Mouse (Mus musculus) CD4-positive helper T cell, adult 2 months (primary cell): ENCODE measurements at regions not wholly inside any gene's neighbourhood (a gene's known extent, or its start where the extent isn't known, plus 50 kb on each side); places are given as distances from the start of the nearest gene placed in this dataset.
A peak's percentile ranks its signal among the peaks of the same experiment; 100 is the strongest.

Experiments used
- DNase-seq: peaks from one replicate; pipeline ENCODE4 v3.0.0-alpha.2; 2012; ENCODE audit warnings: low read depth, missing footprints, low spot score

DNA sequence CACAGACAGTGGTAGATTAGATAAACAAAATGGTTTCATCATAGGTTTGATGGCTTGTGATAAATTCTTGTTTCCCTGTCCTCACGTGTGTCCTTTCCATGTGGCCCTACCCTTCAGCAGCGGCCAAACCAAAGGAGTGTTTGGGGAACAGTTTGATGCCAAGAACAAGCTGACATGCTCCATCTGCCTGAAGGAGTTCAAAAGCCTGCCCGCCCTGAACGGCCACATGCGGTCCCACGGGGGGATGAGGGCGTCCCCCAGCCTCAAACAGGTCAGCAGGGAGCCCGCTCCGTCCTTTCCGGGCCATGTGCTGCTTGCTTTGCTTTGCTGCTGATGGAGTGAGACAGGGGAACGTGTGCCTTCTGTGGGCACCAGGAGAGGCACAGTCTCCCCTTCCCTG, 51.0 kb upstream of the Mrps10 start:
- DNase-seq, result no peak

DNA sequence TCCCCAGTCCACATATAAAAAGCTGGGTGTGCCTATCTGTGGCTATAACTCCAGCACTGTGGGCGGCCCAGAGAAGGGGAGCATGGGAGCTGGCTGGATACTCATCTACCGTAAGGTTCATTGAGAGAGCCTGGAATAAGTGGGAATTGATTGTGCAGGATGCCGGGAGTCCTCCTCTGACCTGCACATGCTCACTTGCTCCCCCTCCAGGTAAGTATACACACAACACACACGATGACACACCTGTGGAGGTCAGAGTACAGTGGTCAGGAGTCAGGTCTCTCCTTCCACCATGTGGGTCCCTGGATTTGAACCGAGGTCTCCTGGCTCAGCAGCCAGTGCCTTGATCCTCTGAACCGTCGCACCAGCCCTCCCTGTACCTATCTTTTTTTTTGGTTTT, 55.5 kb upstream of the Mrps10 start:
- DNase-seq, result no peak

DNA sequence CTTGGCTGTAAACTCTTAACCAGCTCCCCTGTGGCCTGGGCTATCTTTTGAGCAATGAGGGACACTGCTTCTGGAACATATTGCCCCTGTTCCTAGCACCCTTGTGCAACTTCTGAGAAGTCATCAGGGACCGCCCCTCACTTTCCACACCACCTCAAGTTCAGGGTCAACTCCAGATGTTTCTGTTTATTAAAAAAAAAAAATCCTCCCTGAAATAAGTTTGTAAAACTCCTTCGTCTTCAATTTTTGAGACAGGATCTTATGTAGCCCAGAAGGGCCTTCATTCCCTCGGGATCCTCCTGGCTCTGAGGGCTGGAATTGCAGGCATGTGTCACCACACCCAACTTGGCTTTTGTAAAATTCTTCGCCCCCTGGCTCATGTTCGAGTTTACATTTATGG, 57.4 kb upstream of the Mrps10 start:
- DNase-seq, result no peak

DNA sequence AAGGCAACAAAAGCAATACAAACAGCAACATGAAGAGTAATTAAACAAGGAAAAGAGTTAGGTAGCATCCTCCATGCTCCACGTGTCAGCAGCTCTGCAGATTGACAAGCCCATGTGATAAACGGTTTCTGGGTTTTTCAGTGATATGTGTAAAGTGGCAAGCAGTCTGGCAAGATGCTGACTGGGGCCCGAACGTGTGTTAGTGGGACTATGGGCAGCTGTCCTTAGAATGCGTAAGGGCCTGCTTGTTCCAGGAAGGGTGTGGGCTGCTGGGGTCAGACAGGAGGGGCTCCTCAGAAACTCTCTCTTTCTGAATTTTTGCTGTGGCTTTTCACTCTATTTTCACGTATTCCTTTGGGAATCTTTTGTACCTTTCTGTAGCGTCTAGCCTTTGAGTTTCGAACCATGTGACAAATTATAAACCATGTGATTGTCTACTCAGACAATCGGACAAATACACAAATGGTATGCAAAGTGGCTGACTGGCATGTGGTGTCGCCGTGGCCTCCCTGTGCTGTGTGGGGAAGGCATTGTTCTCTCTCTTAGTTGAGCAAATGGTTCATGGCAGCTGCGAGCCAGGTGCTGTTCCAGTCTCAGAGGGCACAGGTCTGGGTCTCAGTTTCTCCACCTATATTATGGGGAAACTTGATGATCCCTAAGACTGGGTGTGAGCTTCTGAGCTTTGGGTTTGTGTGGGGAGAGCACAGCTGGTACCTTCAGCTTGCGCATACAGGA, 62.5 kb upstream of the Mrps10 start:
- DNase-seq, result no peak

DNA sequence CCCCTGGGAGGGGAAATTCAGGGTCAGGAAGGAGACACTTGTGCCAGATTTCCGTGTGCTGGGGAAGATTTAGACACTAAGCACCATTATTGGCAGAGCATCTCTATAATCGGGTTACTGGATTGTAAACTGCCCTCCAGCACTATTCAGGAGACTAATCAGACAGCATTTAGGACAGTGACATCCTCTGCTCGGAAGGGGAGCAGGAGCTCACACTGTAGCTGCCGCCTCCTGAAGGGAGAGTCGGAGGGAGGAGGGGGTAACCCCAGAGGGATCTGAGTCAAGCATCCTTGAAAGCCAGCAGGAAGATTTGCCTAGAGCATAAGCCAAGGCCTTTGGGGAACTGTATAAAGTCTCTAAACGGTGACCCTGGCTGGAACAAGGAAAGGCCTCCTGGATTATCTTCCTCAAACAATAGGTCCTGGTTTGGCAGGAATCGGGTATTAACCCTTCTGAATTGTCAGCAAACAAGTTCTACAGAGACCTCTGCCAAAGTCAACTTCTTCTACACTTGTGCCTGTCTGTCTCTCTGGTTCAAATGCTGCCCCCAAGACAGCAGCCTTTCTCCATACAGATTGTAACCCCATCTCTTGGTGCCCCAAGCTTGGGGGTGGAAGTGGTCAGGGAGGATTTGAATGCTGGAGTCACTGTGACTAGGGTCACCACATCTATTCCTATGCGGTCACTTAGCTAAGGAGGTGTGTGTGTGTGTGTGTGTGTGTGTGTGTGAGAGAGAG, 64.1 kb upstream of the Mrps10 start:
- no peak for DNase-seq

DNA sequence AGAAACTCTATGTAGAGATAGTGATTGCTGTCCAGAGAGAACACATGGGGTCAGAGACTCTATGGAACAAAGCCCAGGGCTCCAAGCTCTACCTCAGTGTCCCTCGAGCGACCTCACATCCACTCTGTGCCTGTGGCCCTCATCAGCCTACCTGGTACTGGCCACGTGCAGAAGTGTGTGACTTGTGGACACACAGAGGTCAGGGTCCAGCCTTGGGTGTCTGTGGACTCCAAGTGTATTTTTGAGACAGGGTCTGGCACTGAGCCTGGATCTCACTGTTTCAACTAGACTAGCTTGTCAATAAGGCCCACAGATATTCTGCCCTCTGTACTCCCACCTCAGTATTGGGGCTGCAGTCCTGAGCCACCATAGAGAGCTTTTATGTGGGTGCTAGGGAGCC, 65.1 kb upstream of the Mrps10 start:
- no peak for DNase-seq

DNA sequence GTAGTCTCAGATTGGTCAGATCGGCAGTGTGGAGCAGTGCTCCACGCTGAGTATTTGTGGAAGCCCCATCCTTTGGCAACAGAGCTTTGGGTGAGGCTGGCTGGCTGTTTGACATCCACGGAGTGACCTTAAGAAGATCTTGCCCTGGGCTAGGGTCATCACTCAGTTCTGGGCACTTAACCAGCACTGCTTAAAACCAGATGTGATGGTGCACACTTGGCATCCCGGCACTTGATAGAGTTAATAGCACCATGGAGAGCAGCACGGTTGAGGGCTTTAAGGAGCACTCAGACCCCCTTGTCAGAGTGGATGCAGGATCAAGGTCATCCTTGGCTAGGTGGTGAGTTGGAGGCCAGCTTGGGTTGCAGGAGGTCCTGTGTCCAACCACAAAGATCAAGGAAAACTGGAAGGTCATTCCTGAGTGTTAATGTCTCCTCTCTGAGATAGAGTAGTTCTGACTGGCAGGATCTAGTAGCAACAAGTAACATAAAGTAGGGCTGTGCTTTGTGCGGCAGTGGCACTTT, 70.2 kb upstream of the Mrps10 start:
- no peak for DNase-seq

DNA sequence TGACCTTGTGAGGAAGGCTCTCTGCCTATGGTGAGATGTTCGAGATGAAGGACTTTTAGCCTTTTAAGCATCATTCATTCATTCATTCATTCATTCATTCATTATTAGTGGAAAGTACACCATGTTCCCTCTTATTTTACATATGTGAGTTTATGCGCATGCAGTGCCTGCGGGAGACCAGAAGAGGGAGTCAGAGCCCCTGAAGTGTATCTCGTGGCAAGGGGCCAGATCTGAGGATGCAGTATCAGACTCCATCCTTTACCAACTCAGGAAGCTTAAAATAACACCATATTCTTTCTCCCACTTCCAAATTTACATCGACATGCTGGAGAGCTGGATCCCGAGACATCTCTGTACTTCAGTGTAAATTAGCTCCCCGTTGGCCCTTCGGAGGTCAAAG, 70.7 kb upstream of the Mrps10 start:
- DNase-seq, result no peak

DNA sequence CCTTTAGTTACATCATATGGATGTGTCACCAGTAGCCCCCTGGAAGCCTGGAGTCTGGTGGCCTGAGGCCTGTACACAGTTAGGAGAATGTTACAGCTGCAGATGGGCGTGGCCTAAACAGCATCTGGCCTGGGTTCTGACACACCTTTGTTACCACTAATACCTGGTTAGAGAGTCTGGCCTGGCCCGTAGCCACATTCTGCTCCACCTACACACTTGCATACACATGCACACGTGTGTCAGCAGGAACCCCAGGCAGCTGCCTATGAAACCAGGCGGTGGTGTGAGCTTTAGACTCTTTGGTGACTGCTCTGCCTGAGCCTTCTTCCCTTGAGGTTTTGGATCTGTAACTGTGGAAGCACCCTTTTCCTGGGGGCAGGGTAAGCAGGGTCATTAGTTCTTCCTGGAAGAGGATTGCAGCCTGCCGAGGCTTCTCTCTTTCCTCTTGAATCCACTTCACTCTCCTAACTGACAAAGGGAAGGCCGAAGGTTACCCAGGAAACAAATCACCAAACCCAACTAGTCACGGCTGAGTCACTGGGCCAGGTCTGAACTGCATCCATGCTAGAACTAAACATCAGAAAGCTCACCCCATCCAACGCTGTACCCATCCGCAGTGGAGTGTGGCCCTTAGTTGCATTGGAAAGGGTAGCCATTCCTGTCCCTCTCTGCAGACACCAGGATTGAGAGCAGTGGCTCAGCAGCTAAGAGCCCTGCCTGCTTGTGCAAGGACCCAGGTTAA, 71.8 kb upstream of the Mrps10 start:
- DNase-seq, result no peak

DNA sequence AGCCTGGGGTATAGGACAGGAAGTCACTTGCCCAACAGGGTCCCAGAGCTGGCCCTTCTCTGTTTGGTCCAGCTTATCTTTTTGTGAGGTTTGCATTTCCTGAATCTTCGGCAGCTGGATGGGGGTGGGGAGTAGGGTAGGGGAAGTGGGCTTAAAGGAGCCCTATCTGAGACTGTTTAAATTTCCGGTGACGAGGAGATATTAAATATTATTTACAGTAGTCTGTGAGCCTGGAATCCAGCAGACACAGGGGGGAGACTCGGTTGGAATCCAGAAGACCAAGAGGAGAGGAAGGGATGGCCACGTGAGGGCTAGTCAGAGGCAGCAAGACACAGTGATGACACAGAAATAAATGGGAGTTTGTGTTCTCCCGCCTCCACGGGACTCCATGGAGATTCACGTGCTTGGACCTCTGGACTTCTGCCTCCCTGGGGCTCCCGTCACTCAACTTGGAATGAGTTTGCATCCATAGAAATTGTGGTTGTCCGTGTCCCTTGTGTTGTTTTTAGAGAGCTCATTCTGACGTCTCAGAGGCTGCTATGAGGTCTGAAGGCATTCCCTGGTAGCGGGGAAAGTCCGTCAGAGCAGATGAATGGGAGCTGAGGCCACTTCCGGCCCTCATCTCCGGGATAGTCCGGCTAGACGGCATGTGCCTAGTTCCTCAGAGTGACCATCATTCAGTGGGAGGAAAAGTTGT, 73.2 kb upstream of the Mrps10 start:
- DNase-seq, result no peak

DNA sequence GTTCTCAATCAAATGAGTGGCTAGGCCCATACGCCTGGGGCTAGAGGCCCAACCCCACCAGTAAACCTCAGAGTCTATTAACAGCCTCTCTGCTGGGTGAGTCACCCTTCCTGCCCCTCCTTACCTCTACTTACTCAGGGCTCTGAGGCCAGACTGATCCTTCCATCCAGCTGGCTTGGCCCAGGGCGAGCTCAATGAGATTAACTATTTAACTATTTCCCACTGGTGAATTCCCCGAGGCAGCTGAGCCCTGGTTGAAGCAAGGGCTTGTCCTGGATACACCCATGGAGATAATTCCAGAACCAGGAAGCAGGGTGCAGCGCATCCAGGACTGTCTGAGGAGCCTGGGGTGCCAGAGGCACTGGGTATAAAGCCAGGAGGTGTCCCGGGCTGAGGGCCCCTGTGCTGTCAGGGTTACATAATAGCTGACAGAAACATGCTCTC, 74.6 kb upstream of the Mrps10 start:
- peak; percentile 26 for DNase-seq

DNA sequence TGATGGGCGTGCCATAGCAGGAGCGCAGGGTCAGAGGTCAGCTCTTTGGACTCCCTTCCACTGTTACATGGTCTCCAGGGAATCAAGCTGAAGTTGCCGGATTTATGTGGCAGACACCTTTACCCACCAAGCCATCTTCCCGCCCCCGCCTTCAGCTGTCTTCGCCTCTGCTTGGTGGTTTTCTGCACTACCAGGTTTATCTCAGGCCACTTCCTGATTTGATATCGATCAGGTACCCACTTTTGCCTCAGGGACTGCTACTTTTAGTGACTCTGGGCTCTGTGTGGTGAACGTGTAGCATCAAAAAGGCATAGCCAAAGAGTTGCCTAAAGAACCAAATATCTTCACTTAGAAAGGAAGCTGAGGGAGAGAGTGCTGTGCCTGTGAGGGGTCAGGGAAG, 75.5 kb upstream of the Mrps10 start:
- peak; percentile 75 for DNase-seq

DNA sequence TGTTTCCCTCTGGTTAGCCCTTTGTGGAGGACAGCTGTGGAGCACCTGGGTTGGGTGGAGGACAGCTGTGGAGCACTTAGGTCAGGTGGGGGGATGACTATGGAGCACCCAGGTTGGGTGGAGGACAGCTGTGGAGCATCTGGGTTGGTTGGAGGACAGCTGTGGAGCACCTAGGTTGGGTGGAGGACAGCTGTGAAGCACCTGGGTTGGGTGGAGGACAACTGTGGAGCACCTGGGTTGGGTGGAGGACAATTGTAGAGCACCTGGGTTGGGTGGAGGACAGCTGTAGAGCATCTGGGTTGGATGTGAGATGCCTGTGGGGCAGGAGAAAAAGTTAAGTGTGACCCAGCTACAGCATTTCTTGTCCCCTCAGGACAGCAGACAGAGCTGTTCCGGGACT, 77.1 kb upstream of the Mrps10 start:
- DNase-seq, result no peak

DNA sequence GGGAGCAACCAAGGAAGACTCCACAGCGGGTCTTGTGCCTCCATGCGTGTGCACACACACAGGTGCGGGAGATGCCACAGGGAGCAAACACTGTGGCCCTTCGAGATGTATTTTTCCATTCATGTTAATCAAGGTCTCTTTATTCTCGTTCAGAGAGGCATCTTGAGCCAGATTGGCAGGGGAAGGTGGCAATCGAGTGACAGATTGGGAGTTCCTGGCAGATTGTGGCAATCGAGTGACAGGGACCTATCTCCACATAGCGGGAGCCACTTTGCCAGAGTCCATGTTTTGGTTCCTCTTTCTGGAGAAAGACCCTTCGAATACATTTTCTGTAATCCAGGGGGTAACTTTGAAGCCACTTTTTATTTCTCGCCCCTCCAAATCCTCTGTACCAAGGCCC, 83.1 kb upstream of the Mrps10 start:
- no peak for DNase-seq

DNA sequence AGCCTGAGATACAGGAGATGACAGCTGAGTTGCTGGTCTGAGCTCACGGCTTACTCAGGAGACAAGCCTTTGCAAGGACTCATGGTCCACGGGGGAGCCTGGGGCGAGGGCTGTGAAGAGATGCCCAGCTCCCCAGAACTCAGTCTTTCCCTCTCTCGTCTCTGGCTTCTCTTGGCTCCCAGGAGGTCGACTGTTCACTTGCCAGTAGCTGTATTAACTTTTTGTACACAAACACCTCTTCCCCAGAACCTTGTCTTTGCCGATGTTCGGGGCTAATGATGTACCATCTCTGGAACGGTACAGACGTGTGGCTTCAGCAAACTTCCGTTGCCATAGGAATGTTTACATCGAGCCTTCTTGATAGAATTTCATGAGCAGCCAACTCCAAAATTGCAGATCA, 84.5 kb upstream of the Mrps10 start:
- no peak for DNase-seq

DNA sequence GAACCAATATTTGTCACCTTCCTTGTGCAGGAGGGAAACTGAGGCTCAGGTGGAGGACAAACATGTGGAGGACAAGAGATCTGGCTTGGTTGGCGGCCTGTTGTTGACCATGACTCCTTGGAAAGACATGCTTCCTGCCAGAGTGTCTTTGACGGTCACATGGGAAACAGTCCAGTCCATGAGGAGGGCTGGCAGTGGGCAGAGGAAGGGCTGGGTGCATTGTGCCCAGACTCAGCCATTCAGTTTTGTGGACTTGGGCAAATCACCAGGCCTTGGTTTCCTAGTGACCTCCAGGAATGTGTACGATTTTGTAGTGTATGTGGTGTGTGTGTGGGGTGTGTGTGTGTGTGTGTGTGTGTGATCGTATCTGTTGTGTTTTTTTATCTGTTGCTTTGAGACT, 85.5 kb upstream of the Mrps10 start:
- no peak for DNase-seq

DNA sequence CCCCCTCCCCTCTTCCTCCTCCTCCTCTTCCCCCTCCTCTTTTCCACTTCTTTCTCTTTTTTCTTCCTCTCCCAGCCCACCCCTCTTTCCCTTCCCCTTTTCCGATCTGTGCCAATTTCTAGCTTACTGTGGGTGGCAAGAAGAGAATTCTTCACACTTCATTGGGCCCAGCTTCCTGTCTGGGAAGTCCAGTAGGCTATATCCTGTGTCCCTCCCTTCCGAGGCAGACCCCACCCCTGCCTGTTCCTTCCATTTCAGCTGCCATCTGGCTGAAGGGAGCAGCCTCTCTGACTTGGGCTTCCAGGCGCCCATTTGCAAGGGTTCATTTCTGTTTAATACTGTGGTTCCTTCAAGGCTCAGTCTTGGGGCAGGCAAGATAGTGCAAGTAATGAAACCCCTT, 86.2 kb upstream of the Mrps10 start:
- no peak for DNase-seq

DNA sequence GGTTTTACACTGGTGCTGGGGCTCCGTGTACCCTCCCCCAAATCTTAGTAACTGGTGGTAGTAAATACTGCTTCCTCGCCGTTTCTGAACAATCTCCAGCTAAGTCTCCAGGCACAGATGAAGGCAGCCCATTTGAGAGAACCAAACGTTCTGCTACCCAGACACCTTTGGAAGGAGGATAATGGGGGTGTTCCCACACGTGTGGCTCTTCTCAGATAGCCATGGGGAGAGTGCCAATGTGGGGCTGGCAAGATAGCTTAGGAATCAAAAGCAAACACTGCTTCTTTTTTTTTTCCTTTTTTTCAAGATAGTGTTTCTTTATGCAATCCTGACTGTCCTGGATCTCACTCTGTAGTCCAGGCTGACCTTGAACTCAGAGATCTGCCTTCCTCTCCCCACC, 90.8 kb upstream of the Mrps10 start:
- DNase-seq, result no peak

DNA sequence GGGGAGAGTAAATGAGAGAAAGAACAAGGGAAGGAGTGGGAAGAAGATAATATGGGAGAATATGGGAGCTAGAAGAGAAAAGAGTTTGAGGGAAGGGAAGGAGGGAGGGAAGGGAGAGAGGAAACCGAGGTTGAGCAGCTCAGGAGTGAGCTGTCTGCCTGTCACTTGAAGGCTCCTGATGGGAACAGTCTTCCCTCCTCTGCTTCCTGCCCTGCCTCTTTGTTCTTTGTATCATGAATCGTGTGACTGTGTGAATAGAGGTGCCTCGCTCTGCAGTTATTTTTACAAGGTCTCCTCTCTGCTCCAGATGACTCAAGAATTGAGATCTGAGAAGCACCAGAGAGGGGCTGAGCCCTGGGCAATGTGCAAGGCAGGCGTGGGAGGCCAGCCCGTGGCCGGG, 92.0 kb upstream of the Mrps10 start:
- no peak for DNase-seq

DNA sequence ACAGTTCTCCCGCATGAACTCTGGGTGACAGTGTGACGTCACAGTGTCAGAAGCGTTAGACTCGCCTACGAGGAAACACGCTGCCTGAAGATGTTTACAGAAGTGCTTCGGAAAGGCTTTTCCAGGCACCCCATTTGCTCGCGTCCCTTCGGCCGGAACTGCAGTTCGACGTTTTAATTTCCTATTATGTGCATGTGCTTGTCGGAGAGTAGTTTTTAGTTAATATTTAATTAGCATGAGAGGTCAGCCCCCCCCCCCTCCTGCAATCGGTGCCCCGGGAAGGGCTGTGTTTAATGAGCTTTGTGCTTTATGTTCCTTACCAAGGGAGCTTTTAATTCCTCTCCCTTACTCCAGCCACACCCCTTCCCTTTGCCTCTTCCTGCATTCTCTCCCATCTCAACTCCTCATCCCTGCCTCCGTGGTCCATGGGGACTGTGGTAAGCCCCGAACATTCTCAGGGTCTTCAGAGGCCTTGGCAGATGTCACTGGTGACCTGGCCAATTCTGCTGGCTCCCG, 92.8 kb upstream of the Mrps10 start:
- no peak for DNase-seq

DNA sequence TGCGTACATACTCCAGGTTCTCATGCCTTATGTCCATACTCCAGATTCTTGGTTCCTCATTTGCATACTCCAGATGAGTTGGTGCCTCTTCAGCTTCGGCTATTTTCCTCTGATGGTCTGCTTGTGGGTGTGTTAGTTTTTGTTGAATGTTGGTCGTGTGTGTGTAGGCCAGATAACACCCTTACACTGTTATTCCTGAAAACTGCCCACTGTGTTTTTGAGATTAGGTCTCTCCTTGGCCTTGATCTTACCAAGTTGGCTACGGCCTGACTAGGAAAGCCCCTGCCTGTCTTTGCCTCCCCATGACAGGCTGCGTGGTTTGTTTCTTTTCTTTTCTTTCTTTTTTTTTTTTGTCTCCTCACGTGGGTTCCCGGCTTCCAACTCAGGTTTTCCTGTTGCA, 95.4 kb upstream of the Mrps10 start:
- DNase-seq, result no peak
